Mouse (Mus musculus) heart, postnatal 0 days (tissue): ENCODE measurements around the gene Olfr1448. TPM values are rescaled to one million over a fixed set of nuclear protein-coding genes. Genes with fewer than 3 reads are reported as not detected.

Source experiments
- ATAC-seq: fragments of 200-750 bp; cut with Nextera tagmentation; 2 replicates; pipeline ENCODE4 v1.8.0; 2017; ENCODE audit warnings: low read depth, moderate number of reproducible peaks, moderate library complexity; ENCODE audit not compliant: insufficient read depth
- DNase-seq: peaks from one replicate; pipeline ENCODE4 v3.0.0-alpha.2; 2016; ENCODE audit warnings: low spot score
- H3K27ac ChIP-seq: fragments of 300-500 bp; sonication (generic); 2 replicates; pipeline ENCODE4 v1.5.1; 2014; ENCODE audit warnings: low read depth, mild to moderate bottlenecking
- H3K27me3 ChIP-seq: fragments of 300-500 bp; sonication (generic); 2 replicates; pipeline ENCODE4 v1.6.1; 2014; ENCODE audit warnings: low read length, mixed read lengths; ENCODE audit not compliant: control insufficient read depth, insufficient read depth
- H3K36me3 ChIP-seq: fragments of 300-500 bp; sonication (generic); replicated peaks from 2 replicates; pipeline ENCODE4 v1.6.1; 2014; ENCODE audit warnings: low read length, mixed read lengths; ENCODE audit not compliant: control insufficient read depth, insufficient read depth
- H3K4me1 ChIP-seq: fragments of 300-500 bp; sonication (generic); 2 replicates; pipeline ENCODE4 v1.6.1; 2014; ENCODE audit warnings: antibody characterized with exemption; ENCODE audit not compliant: control insufficient read depth, insufficient read depth
- H3K4me2 ChIP-seq: fragments of 300-500 bp; sonication (generic); 2 replicates; pipeline ENCODE4 v1.6.1; 2014; ENCODE audit warnings: low read depth, mild to moderate bottlenecking, low read length, moderate library complexity
- H3K4me3 ChIP-seq: fragments of 300-500 bp; sonication (generic); 2 replicates; pipeline ENCODE4 v1.5.1; 2014; ENCODE audit warnings: low read depth, low read length
- H3K9ac ChIP-seq: fragments of 300-500 bp; sonication (generic); replicated peaks from 2 replicates; pipeline ENCODE4 v1.6.1; 2014; ENCODE audit warnings: low read depth, low read length, mixed read lengths
- H3K9me3 ChIP-seq: fragments of 300-500 bp; sonication (generic); replicated peaks from 2 replicates; pipeline ENCODE4 v1.6.1; 2016; ENCODE audit warnings: low read length; ENCODE audit not compliant: control insufficient read depth
- CTCF ChIP-seq: IDR thresholded peaks from 2 replicates; pipeline ENCODE4 v1.5.1; 2016; ENCODE audit warnings: antibody characterized with exemption, control low read depth, low read depth
- EP300 ChIP-seq: IDR thresholded peaks from 2 replicates; pipeline ENCODE4 v1.6.1; 2016; ENCODE audit warnings: antibody characterized with exemption, low read depth
- WGBS: fragments of 180-500 bp; shearing (Covaris S2); extraction: QIAGEN DNeasy Blood & Tissue Kit; methylation state at CpG from one replicate; pipeline ENCODE4 v1.1.7; 2014; 5-methylcytosine and 5-hydroxymethylcytosine counted together
- polyA plus RNA-seq: library from polyadenylated mRNA; unstranded; fragments of >200 nt; fragmentation: Nextera tagmentation; extraction: Ambion mirVana; gene quantifications from 2 replicates; pipeline ENCODE4 v1.2.1, GENCODE M21; 2015
- total RNA-seq: library from RNA; depleted of rRNA; stranded (reverse); fragments of >200 nt; gene quantifications from 2 replicates; pipeline ENCODE4 v1.2.3, GENCODE M21; 2014; ENCODE audit warnings: low replicate concordance; rRNA removed

The Olfr1448 gene
- total and polyA plus RNA-seq, 2 experiments from 2014 or later = not detected

GRCm38 (mm10) chr19:12883555-12883954 is 40.7 kb downstream of the Olfr1448 start, which contains the start of gene Olfr1445:
Gene Olfr1445, plus strand, starts transcription at chr19:12883855.
- Histone ChIP-seq H3K9ac (no peak within 1 kb of the TSS), H3K27ac (no peak within 1 kb of the TSS), H3K36me3 (no peaks in the 10 kb centered on the region), H3K4me1 (no peaks in the 10 kb centered on the region), H3K9me3 (no peaks in the 10 kb centered on the region), H3K27me3 (no peaks in the 10 kb centered on the region), H3K4me3 (no peak within 1 kb of the TSS), H3K4me2 (no peak within 1 kb of the TSS)
- WGBS = 70% methylated on average over 2 of the region's 2 CpGs
- DNase-seq = no peak
- TF ChIP-seq CTCF (no peak), EP300 (no peak)
- ATAC-seq = no peak

Other genes with a start within 250 kb of the Olfr1448 start
- not detected in 2 replicates for gene Olfr1443, start 246.3 kb downstream of the Olfr1448 start, total RNA-seq
- gene Olfr1443, start 246.3 kb downstream of the Olfr1448 start, polyA plus RNA-seq = not detected in 2 replicates
- gene Keg1, start 228.6 kb downstream of the Olfr1448 start, total RNA-seq = not detected in 2 replicates
- not detected in 2 replicates for gene Keg1, start 228.6 kb downstream of the Olfr1448 start, polyA plus RNA-seq
- 1.2 TPM in 1 of 2 replicates, not detected in the other for gene Cntf, start 158.8 kb downstream of the Olfr1448 start, total RNA-seq
- gene Cntf, start 158.8 kb downstream of the Olfr1448 start, polyA plus RNA-seq = 0.98 and 1.2 TPM in 2 replicates
- gene Zfp91, start 128.3 kb downstream of the Olfr1448 start, total RNA-seq = 43.6 and 48.2 TPM in 2 replicates
- gene Zfp91, start 128.3 kb downstream of the Olfr1448 start, polyA plus RNA-seq = 8.6 and 9.5 TPM in 2 replicates
- gene Lpxn, start 128.2 kb downstream of the Olfr1448 start, total RNA-seq = 0.27 and 1.3 TPM in 2 replicates
- gene Lpxn, start 128.2 kb downstream of the Olfr1448 start, polyA plus RNA-seq = 0.89 and 1.0 TPM in 2 replicates
- not detected in 2 replicates for gene Gm5244, start 77.7 kb downstream of the Olfr1448 start, total RNA-seq
- gene Gm5244, start 77.7 kb downstream of the Olfr1448 start, polyA plus RNA-seq = not detected in 2 replicates
- not detected in 2 replicates for gene Olfr1444, start 67.1 kb downstream of the Olfr1448 start, total RNA-seq
- not detected in 2 replicates for gene Olfr1444, start 67.1 kb downstream of the Olfr1448 start, polyA plus RNA-seq
- not detected in 2 replicates for gene Olfr1445, start 40.6 kb downstream of the Olfr1448 start, total RNA-seq
- not detected in 2 replicates for gene Olfr1445, start 40.6 kb downstream of the Olfr1448 start, polyA plus RNA-seq
- not detected in 2 replicates for gene Olfr1446, start 30.9 kb downstream of the Olfr1448 start, total RNA-seq
- not detected in 2 replicates for gene Olfr1446, start 30.9 kb downstream of the Olfr1448 start, polyA plus RNA-seq
- gene Olfr1447, start 20.7 kb downstream of the Olfr1448 start, total RNA-seq = not detected in 2 replicates
- gene Olfr1447, start 20.7 kb downstream of the Olfr1448 start, polyA plus RNA-seq = not detected in 2 replicates
- gene Olfr1449, start 6.4 kb upstream of the Olfr1448 start, total RNA-seq = not detected in 2 replicates
- not detected in 2 replicates for gene Olfr1449, start 6.4 kb upstream of the Olfr1448 start, polyA plus RNA-seq
- not detected in 2 replicates for gene Olfr1450, start 25.8 kb upstream of the Olfr1448 start, total RNA-seq
- gene Olfr1450, start 25.8 kb upstream of the Olfr1448 start, polyA plus RNA-seq = not detected in 2 replicates
- not detected in 2 replicates for gene Olfr1451, start 70.6 kb upstream of the Olfr1448 start, total RNA-seq
- gene Olfr1451, start 70.6 kb upstream of the Olfr1448 start, polyA plus RNA-seq = not detected in 2 replicates
- not detected in 2 replicates for gene Olfr1453, start 103.9 kb upstream of the Olfr1448 start, total RNA-seq
- gene Olfr1453, start 103.9 kb upstream of the Olfr1448 start, polyA plus RNA-seq = not detected in 2 replicates
- gene Olfr1454, start 136.2 kb upstream of the Olfr1448 start, total RNA-seq = not detected in 2 replicates
- not detected in 2 replicates for gene Olfr1454, start 136.2 kb upstream of the Olfr1448 start, polyA plus RNA-seq
- not detected in 2 replicates for gene Olfr1457, start 173.5 kb upstream of the Olfr1448 start, total RNA-seq
- gene Olfr1457, start 173.5 kb upstream of the Olfr1448 start, polyA plus RNA-seq = not detected in 2 replicates
- not detected in 2 replicates for gene Olfr1458, start 182.4 kb upstream of the Olfr1448 start, total RNA-seq
- gene Olfr1458, start 182.4 kb upstream of the Olfr1448 start, polyA plus RNA-seq = not detected in 2 replicates
- gene Olfr1459, start 225.1 kb upstream of the Olfr1448 start, total RNA-seq = not detected in 2 replicates
- gene Olfr1459, start 225.1 kb upstream of the Olfr1448 start, polyA plus RNA-seq = not detected in 2 replicates
- not detected in 2 replicates for gene Olfr1461, start 238.6 kb upstream of the Olfr1448 start, total RNA-seq
- not detected in 2 replicates for gene Olfr1461, start 238.6 kb upstream of the Olfr1448 start, polyA plus RNA-seq